Mouse (Mus musculus): ENCODE results near the gene Adcy2.
A peak's percentile ranks its signal among the peaks of the same experiment; 100 is the strongest.

Adcy2 gene

DNA sequence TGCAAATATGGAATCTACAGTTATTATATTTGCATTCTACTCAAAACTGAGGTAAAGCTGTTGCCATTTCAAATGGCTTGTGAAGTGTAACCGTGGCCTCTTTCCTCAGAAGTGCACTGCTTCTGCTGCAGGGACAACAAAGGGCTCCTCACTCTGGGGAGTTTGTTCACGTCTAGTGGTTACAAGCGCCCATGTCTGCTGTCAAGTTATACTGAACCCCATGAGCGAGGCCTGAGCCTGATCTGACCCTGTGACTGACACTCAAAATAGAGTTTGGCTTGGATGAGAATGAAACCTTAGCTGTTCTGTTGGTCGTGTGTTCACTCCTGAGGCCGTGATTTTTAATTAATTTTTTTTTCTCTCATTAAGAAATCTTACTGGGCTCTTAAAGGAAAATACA lies 38.8 kb downstream of the Adcy2 start:
- DNase-seq, result no peak

DNA sequence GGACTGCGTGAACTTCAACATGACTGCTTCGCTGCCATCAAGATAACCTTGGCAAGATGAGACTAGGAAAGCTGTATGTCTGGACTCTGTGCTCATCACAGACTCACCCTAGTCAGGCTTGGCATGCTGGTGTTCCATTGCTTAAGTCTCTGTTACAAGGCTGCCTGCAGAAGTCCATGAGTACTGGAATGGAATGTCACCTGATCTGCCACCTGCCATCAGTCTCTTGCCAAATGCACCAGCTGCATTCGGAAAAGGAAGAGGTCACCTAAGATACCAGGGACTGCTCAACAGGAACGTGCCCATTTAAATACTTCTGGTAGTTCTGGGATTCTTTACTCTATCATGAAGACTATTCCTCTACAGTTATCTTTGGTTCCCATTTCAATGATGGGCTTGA lies 39.9 kb downstream of the Adcy2 start:
- no peak for DNase-seq

DNA sequence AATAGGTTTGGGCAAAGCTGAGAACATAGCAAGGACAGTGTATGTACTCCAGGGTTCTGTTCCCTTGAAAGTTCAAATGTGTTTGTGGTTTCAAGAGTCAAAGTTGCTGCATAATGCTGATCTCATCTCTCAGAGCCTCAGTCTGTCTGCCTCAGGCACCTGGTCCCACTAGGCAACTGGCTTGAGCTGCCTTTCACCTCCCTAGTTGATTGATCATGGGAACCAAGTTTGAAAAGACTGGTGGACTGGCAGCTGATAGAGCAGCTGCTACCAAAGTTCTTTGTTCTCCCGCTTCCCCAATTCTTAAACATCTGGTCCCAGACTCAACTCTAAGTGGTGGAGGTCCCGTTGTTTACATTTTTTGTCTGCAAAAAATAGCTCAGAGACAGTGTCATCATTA lies 56.6 kb downstream of the Adcy2 start:
- no peak for DNase-seq

DNA sequence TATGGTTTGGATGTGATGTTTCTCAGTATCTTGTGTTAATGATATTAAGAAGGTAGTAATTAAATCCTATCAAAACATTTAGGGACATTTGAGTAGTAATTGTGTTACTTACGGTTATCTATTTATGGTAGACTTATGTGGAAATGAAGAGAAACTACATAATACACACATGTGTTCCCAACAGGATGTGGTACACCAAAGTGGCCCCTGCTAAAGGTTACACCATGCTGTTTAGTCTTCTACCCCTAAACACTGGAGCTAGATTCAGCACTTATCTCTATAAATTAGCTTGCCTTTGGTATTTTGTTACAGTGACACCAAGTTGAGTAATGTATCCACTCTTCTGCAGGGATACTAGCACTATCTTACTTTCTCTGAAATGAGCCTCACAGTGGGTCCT lies 57.9 kb downstream of the Adcy2 start:
- DNase-seq, result no peak

DNA sequence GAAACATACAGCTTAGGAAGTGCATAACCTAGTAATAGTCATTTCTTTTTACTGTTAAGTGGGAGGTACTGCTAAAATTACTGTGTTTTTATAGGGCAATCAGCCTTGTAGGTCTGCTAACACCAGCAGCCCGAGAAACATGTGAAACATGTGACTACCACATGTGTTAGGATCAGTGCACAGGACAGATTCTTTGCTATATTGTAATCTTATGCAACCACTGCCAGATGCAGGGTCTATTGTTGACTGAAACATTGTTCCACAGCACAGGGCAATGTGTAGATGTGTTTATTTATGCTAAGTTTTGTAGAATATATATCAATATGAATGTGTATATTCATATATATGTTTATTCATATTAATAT lies 67.1 kb downstream of the Adcy2 start:
- DNase-seq, result no peak

DNA sequence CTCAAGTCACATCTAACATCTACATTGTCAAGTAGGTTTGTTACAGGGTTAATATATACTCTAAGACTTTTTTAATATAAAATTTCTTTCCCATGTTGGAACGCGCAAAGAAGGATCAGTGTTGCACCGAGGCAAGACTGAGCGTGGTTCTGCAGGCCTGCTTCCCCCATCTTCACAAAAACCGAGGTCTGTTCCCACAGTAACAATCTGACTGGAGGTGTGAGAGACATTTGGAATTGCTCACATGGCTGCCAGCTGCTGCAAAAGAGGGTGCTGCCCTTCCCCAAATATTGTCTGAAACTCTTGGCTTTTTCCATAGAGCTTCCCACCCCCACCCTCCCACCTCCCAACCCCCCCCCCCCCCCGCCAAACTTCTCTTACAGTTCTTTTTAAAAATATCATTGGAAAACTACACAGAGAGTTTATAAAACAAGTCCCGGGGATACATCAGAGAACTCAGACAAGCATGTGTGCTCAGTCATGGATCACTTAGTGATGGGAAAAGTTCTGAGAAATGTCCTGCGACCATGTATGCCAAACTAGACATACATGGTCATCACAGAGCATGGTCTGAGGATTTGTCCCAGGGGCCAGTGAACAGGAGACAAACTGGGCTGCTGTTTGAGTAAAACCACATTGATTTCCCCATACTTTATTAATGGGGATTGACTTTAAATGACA lies 67.6 kb downstream of the Adcy2 start:
- no peak for DNase-seq

DNA sequence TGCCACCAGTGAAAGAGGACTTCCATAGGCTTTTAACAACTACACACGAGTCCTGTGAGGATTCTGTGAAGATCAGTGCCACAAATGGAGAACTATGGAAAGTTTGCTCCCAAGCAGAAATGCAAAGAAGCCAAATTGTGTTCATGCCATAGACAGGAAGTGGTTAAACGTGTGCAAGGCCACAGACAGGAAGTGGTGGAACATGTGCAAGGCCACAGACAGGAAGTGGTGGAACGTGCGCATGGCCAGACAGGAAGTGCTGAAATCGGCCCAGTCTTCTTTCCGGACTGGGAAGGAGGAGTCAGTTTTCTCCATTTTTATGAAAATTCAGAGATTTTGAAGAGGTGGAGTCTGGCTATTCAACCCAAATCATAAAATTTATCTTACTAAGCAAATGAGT lies 70.9 kb downstream of the Adcy2 start:
- DNase-seq, result no peak

DNA sequence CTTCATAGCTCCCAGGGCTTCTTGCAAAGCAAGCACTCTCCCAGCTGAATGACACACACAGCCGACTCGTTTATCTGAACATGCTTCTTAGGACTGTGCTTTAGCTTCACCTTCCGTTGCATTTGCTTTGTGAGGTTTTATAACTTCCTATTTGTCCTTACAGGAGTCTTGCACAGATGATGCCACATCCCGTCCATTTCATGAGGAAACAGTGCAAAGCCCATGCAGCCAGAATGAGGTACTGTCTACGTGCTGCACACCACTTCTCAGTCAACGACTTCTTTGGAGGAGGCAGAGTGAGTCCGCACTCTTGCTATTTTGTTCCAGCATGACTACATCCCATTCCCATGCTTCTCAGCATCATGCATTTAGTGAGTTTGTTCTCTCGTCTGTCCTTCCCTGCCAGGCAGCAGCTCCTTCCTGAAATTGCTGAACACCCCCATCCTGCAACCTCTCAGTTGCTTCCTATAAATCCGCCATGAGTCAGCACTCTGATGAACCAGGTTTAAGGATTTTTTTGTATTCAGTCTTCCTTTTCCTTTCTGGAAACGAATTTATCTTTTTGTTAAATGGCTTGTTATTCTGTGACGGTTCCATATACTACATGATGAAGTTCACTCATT lies 85.6 kb downstream of the Adcy2 start:
- DNase-seq, result no peak

DNA sequence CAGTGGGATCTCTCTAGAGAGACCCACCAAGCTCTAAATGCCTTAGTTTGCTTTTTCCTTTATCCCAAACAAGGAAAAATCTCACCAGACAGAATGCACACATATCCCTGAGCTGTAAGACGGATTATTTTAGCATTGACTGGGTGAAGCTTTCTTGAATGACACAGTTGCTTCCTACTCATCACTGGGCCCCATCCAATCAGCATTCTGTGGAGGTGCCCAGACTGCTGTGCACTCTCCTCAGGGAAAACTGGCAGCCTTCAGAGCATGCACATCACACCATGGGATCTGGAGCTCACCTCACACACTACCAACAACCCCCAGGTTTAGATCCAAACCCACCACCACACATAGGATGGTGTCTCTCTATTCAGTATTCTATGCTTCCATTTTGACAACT lies 92.7 kb downstream of the Adcy2 start:
- peak; percentile 17 for DNase-seq

DNA sequence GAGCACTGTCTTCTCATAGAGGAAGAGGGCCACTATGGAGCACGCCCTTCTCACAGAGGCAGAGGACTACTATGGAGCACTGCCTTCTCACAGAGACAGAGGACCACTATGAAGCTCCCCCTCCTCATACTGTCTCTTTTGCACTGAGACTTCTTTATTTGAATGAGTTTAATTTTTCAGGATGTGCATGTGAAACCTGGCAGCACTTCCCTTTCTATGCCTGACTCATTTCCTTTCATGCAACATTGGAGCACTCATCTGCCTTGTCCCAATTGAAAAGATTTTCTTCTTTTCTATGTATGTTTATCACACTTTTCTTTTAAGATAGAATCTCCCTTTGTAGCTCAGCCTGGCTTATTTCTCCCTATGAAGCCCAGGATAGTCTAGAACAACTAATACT lies 96.6 kb downstream of the Adcy2 start:
- no peak for DNase-seq

DNA sequence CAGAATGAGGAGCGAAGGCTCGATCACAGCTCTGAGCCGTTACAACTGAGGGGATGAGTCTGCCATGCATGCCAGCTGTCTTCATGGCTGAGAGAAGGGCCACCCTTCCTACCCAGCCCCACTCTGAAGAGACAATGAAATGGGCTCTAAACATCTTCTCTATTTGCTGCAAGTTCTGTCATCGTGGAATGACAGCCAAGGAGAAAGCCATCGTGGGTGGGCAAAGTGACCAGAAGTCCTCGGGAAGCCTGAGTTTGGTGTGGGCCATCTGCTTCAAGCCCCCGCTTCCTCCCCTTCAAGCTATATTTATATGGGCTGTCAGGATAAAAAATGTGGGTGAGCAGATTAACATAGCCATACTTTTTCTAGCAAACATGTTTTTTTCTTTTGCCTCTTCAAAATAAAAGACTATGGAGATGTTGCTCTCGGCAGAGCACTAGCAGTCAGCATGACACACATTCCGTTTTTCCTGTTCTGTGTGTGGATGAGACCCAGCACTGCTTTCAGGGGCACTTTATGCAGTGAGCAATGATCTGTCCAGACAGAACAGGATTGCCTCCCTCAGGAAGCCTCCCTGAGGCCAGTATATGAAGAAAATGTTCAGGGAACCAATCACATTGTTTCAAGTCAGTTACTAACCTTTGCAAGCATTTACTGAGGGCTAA lies 109.3 kb downstream of the Adcy2 start:
- DNase-seq, result peak; percentile 37

DNA sequence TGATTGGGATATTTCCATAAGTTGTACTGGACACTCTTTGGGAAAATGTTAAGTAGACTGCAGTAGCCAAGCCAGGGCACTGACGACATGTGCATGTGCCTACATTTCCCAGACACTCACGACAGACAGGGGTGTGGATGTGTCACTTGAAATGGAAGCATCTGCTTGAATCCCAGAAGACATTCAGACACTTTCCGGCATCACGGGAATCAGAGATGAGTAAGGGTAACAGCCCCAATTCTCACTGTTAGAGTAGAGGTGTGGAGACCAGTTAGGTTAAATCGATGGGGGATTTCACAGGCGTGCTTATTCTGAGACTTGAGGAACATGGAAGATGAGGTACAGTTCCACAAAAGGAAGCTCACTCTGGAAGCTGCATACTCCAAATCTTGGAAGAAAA lies 130.6 kb downstream of the Adcy2 start:
- no peak for DNase-seq

DNA sequence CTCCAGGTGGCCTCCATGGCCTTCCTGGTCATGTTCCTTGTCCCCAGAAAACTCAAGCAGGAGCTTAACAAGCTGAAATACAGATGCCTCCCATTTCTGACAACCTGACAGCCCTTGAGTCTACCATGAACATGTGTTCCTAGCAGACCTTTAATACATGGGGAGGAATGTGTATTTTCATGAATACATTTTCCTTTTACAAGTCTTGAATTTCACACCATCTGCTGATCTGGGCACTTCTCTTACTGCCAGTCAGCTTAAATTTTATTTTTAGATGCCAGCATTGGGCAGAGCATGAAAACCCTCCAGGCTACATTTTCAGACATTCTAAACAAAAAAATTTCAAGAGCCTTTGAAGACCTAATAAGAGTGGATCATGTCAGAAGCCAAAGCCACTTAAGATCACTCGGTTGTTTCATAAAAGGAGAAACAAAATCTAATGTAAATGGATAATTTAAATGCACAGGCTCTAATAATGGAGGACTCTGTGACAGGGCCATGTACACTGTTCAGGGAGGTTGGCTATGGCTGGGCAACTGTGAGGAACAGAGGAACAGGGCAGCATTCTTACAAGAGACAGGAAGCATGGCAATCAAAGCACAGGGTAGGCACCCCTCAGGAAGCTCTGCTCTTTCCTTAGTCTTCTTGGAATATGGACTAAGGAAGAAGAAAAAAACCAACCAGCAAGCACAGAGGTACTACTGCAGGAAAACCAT lies 131.2 kb downstream of the Adcy2 start:
- no peak for DNase-seq

DNA sequence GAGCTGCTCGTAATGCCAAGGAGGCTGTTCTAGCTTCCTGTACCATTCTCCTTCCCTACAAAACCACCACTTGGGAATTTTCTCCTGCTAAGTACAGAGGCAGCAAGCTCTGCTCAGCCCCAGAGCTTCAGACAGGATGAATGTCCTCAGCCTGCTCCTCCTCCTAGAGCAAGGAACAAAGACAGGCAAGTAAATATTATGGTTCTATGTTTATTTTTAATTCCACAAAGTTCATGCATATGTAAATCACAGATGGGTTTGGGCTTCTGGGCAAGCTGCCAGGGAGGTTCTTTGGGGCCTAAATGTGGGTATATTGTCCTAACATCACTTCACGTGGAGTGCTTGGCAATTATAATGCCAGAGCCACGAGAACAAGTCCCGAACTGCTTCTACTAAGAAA lies 139.3 kb downstream of the Adcy2 start:
- DNase-seq, result peak; percentile 61

DNA sequence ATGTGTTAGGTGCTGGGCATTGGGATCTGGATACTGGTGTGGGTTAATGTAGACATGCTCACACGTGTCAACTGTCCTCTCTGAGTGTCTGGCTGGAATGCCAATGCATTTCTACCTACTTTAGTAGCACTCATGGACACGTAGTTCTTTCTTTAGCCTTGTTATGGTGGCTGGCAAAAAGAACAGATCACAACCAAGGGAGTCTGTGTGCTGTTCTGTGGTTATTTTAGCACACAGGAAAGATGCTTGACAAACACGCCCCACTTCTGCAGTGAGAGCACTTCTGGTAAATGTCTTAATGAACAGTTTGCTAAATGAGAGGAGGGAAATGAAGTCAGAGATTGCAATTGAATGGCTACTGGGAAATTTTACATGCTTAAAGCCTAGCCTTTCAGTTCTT lies 151.1 kb downstream of the Adcy2 start:
- no peak for DNase-seq

DNA sequence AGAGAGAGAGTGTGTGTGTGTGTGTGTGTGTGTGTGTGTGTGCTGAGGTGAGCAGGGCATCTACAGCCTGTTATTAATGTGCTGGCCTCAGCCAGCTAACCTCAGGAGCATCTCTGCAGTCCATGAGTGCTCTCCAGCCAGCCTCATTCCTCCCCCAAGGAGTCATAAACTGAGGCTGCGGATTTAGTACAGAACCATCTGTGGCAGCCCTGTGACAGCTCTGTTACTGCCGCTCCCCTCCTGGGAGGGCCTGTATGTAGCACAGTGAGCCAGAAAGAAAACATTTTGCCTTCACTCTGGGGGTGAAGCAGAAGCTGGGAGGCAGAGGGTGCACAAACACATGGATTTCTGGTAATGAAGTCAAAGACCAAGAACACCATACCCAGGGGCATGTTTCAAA lies 159.8 kb downstream of the Adcy2 start:
- no peak for DNase-seq

DNA sequence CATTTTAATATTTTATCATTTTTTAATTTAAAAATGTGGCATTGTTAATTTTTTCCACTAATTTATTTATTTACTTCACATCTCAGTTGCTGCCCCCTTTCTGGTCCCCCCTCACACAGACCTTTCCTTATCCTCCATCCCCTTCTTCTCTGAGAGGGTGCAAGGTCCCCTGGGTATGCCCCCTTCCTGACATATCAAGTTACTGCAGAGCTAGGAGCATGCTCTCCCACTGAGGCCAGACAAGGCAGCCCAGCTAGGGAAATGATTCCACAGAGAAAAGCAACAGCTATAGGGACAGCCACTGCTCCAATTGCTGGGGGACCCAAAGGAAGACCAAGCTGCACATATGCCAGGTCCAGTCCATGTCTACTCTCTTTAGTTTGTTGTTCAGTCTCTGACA lies 163.2 kb downstream of the Adcy2 start:
- DNase-seq, result no peak

DNA sequence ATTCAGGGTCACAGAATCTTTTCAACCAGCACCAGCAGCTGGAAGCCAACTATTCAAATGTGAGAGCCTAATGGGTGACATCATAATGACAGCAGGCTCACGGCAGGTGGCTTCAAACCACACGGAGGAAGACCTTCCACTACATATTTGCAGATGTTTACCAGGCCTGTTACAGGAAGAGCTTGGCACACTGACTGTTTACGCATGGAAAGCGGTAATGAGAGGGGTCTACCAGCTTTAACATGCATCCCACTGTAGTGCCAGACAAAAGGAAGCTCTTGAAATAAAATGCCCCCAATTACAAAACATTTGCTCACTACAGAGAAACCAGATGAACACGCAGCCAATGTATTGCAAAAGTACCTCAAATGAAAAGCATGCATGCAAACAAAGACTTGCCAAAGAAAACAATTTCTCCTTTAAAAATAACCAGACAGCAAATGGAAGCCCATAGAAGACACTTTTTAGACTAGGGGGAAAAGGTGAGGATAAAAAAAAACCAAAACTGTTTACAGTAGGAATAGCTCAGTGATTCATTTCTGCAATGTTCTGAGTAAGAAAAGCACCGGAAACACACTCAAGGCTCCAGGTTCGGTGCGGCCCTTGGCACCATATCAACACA lies 163.8 kb downstream of the Adcy2 start:
- DNase-seq, result no peak

DNA sequence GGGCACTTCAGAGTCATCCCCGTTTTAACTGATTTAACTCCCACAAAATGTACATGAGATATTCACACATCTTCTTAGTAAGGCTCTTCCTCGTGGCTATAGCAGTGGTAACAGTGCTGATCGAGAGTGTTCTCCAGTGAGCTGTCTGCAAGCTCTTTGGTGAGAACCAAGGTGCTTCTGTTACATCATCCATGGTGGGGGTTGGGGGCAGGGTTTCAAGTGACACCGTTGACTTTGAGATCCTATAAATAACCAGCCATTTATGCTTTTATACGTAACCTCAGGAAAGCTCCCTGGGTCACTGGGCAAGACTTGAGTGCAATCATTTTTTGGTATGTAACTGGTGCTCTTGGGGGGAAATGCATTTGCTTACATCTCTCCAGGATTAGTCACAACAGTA lies 167.2 kb downstream of the Adcy2 start:
- no peak for DNase-seq

DNA sequence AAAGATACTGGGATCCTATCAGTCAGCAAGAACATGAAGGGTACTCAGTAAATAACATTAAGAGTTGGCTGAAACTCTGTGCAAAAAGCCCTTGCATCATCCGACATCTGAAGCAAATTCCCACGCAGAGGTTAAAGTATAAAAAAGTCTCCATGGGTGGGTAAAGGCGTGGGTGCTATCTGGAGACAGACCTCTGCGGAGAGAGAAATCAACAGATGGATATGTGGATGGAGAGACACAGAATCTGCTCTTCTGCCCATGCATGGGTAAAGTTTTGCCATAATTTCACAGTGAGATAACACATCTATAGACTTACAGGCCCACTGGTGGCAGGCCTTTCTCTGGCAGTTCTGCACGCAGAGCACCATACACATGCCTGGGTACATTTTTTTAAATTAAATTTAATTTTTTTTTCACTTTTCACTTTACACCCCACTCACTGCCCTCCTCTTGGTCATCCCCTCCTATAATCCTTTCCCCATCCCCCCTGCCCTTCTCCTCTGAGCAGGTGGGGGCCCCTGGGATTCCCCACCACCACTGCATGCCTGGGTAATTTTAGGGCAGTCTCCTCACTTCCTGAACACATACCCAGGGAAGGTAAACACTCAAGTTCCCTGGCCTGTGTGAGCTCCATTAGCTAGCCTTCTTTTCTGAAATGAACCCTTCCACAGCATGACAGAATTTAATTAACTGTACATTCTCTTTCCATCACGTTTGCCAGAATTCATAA lies 169.1 kb downstream of the Adcy2 start:
- no peak for DNase-seq

DNA sequence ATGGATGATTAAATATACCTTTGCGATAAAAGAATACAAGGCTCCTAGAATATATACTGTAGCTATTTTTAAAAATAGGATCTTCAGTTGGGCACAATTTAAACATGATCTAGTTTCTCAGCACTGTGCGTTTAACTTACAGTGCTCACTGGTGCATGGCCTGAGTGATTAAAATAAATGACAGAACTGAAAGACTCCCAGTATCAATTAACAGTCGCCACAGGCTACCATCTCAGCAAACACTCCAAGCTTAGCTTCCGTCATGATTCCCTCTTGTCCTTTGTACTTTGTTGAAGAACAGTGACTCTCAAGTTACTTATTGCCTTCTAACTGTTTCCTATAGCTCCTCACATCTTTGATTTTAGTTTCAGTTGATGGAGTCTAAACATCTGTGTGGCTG lies 170.9 kb downstream of the Adcy2 start:
- no peak for DNase-seq

DNA sequence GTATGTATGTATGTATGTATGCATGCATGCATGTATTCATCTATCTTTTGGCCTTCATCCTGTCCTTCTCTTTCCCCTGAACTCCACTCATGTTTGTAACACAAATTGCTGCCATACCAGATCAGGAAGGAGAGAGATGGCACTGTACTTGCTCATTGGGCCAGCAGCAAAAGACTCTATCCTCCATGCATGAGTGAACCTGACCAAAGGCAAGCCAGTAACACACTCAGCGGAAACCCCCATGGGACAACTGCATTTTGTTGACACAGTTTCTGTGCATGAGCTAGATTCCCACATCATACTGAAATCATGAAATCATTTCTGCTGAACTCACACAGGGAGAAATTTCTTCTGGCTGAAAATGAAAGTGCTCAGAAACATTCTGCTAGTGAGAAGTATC lies 172.9 kb downstream of the Adcy2 start:
- DNase-seq, result no peak
